Mouse (Mus musculus): Measurements from ENCODE around the gene Ankrd63. TPM values are rescaled to one million over a fixed set of nuclear protein-coding genes. Genes with fewer than 3 reads are reported as not detected.

Gene Ankrd63
- polyA plus RNA-seq, 1 experiment from 2014 or later = 0.11 TPM

- H3K4me1 ChIP-seq (replicated peaks; ENCODE audit: control insufficient read depth, insufficient read depth) = peaks cover 4% of the 10 kb centered on the region; the same call in 1 of the 2 replicates
- peak overlapping the region; percentile 53 for H3K27ac ChIP-seq (replicated peaks)
- DNase-seq (ENCODE audit: low spot score) (peak; percentile 46), ATAC-seq (ENCODE audit: low FRiP score, low TSS enrichment) (no peak)
- no peaks in the 10 kb centered on the region for H3K27me3 ChIP-seq (ENCODE audit: control insufficient read depth, insufficient read depth, low read length)
- H3K4me2 ChIP-seq (replicated peaks; ENCODE audit: low read depth) = peak overlapping the region; percentile 99
- WGBS = 36% methylated on average over 10 of the region's 10 CpGs
- peak overlapping the region; percentile 80 for H3K4me3 ChIP-seq (ENCODE audit: low read depth, low read length)
- peak overlapping the region; percentile 41 for H3K9ac ChIP-seq (ENCODE audit: low read length)
- TF ChIP-seq EP300 (optimal IDR thresholded peaks at IDR 0.05) = no peak
- TF ChIP-seq CTCF (IDR thresholded peaks at IDR 0.05; ENCODE audit: low read depth) = no peak
- H3K36me3 ChIP-seq (ENCODE audit: control insufficient read depth, insufficient read depth, low read length) = 0 out of 2 replicates have a peak, but pooled peaks cover 2% of the 10 kb centered on the region
- H3K9me3 ChIP-seq (ENCODE audit: control insufficient read depth, low read length) = no peaks in the 10 kb centered on the region
Measured at GRCm38 (mm10) chr2:118747301-118747960, 43.7 kb upstream of the Ankrd63 start.

GRCm38 (mm10) chr2:118745915-118746901 is 42.4 kb upstream of the Ankrd63 start:
- peak overlapping the region; percentile 93 for H3K9ac ChIP-seq (ENCODE audit: low read length)
- DNase-seq (ENCODE audit: low spot score) (peak; percentile 45), ATAC-seq (ENCODE audit: low FRiP score, low TSS enrichment) (peak; percentile 41)
- peak overlapping the region; percentile 80 for H3K4me3 ChIP-seq (ENCODE audit: low read depth, low read length)
- H3K36me3 ChIP-seq (ENCODE audit: control insufficient read depth, insufficient read depth, low read length) = 0 out of 2 replicates have a peak, but pooled peaks cover 2% of the 10 kb centered on the region
- peaks cover 4% of the 10 kb centered on the region; the same call in 1 of the 2 replicates for H3K4me1 ChIP-seq (replicated peaks; ENCODE audit: control insufficient read depth, insufficient read depth)
- no peaks in the 10 kb centered on the region for H3K9me3 ChIP-seq (ENCODE audit: control insufficient read depth, low read length)
- H3K4me2 ChIP-seq (replicated peaks; ENCODE audit: low read depth) = peak overlapping the region; percentile 99
- WGBS = under 1% methylated on average over 86 of the region's 113 CpGs
- no peaks in the 10 kb centered on the region for H3K27me3 ChIP-seq (ENCODE audit: control insufficient read depth, insufficient read depth, low read length)
- peak overlapping the region; percentile 84 for H3K27ac ChIP-seq (replicated peaks)
- TF ChIP-seq CTCF (IDR thresholded peaks at IDR 0.05; ENCODE audit: low read depth) = no peak; the same call in 1 of the 2 replicates
- TF ChIP-seq EP300 (optimal IDR thresholded peaks at IDR 0.05) = no peak

GRCm38 (mm10) chr2:118745232-118745884 is 41.6 kb upstream of the Ankrd63 start, which contains the start of gene Inafm2:
Inafm2 (plus strand) TSS chr2:118745758.
- peak within 1 kb of the TSS; percentile 84 for H3K27ac ChIP-seq (replicated peaks)
- peak within 1 kb of the TSS; percentile 80 for H3K4me3 ChIP-seq (ENCODE audit: low read depth, low read length)
- peak within 1 kb of the TSS; percentile 99 for H3K4me2 ChIP-seq (replicated peaks; ENCODE audit: low read depth)
- H3K9me3 ChIP-seq (ENCODE audit: control insufficient read depth, low read length) = no peaks in the 10 kb centered on the region
- peak; percentile 90 for DNase-seq (ENCODE audit: low spot score)
- no peaks in the 10 kb centered on the region for H3K27me3 ChIP-seq (ENCODE audit: control insufficient read depth, insufficient read depth, low read length)
- H3K36me3 ChIP-seq (ENCODE audit: control insufficient read depth, insufficient read depth, low read length) = 0 out of 2 replicates have a peak, but pooled peaks cover 2% of the 10 kb centered on the region
- under 1% methylated on average over 44 of the region's 57 CpGs for WGBS
- TF ChIP-seq CTCF (IDR thresholded peaks at IDR 0.05; ENCODE audit: low read depth) (0 out of 2 replicates have a peak, but pooled peaks have one; percentile 7), EP300 (optimal IDR thresholded peaks at IDR 0.05) (no peak)
- H3K4me1 ChIP-seq (replicated peaks; ENCODE audit: control insufficient read depth, insufficient read depth) = peaks cover 4% of the 10 kb centered on the region; the same call in 1 of the 2 replicates
- peak; percentile 90 for ATAC-seq (ENCODE audit: low FRiP score, low TSS enrichment)
- H3K9ac ChIP-seq (ENCODE audit: low read length) = peak within 1 kb of the TSS; percentile 93

GRCm38 (mm10) chr2:118744621-118745020 is 40.9 kb upstream of the Ankrd63 start:
- H3K4me3 ChIP-seq (ENCODE audit: low read depth, low read length) = no peak overlapping the region; the same call in 1 of the 2 replicates

GRCm38 (mm10) chr2:118743261-118743943 is 39.6 kb upstream of the Ankrd63 start:
- Histone ChIP-seq H3K4me3 (ENCODE audit: low read depth, low read length) (no peak overlapping the region), H3K9ac (ENCODE audit: low read length) (no peak overlapping the region), H3K27ac (replicated peaks) (no peak overlapping the region), H3K36me3 (ENCODE audit: control insufficient read depth, insufficient read depth, low read length) (0 out of 2 replicates have a peak, but pooled peaks cover 1% of the 10 kb centered on the region), H3K9me3 (ENCODE audit: control insufficient read depth, low read length) (no peaks in the 10 kb centered on the region), H3K4me2 (replicated peaks; ENCODE audit: low read depth) (no peak overlapping the region), H3K27me3 (ENCODE audit: control insufficient read depth, insufficient read depth, low read length) (no peaks in the 10 kb centered on the region), H3K4me1 (replicated peaks; ENCODE audit: control insufficient read depth, insufficient read depth) (peaks cover 4% of the 10 kb centered on the region; the same call in 1 of the 2 replicates)
- ATAC-seq (ENCODE audit: low FRiP score, low TSS enrichment) (no peak), DNase-seq (ENCODE audit: low spot score) (no peak)
- 23% methylated on average over 8 of the region's 8 CpGs for WGBS
- TF ChIP-seq EP300 (optimal IDR thresholded peaks at IDR 0.05) (no peak), CTCF (IDR thresholded peaks at IDR 0.05; ENCODE audit: low read depth) (peak; percentile 86)

More at GRCm38 (mm10) chr2:118744621-118745020, 40.9 kb upstream of the Ankrd63 start:
- ATAC-seq (ENCODE audit: low FRiP score, low TSS enrichment) (no peak), DNase-seq (ENCODE audit: low spot score) (no peak)
- H3K9ac ChIP-seq (ENCODE audit: low read length) = no peak overlapping the region
- H3K4me1 ChIP-seq (replicated peaks; ENCODE audit: control insufficient read depth, insufficient read depth) = peaks cover 4% of the 10 kb centered on the region; the same call in 1 of the 2 replicates
- WGBS = 19% methylated on average over 7 of the region's 7 CpGs
- H3K4me2 ChIP-seq (replicated peaks; ENCODE audit: low read depth) = peak overlapping the region; percentile 99; the same call in 1 of the 2 replicates
- H3K27ac ChIP-seq (replicated peaks) = no peak overlapping the region
- TF ChIP-seq EP300 (optimal IDR thresholded peaks at IDR 0.05) (no peak), CTCF (IDR thresholded peaks at IDR 0.05; ENCODE audit: low read depth) (no peak)
- H3K27me3 ChIP-seq (ENCODE audit: control insufficient read depth, insufficient read depth, low read length) = no peaks in the 10 kb centered on the region
- H3K9me3 ChIP-seq (ENCODE audit: control insufficient read depth, low read length) = no peaks in the 10 kb centered on the region
- 0 out of 2 replicates have a peak, but pooled peaks cover 2% of the 10 kb centered on the region for H3K36me3 ChIP-seq (ENCODE audit: control insufficient read depth, insufficient read depth, low read length)

Data from stomach, postnatal 0 days (tissue).